Mouse (Mus musculus): ENCODE data around the gene Klf14.

Klf14 gene

DNA sequence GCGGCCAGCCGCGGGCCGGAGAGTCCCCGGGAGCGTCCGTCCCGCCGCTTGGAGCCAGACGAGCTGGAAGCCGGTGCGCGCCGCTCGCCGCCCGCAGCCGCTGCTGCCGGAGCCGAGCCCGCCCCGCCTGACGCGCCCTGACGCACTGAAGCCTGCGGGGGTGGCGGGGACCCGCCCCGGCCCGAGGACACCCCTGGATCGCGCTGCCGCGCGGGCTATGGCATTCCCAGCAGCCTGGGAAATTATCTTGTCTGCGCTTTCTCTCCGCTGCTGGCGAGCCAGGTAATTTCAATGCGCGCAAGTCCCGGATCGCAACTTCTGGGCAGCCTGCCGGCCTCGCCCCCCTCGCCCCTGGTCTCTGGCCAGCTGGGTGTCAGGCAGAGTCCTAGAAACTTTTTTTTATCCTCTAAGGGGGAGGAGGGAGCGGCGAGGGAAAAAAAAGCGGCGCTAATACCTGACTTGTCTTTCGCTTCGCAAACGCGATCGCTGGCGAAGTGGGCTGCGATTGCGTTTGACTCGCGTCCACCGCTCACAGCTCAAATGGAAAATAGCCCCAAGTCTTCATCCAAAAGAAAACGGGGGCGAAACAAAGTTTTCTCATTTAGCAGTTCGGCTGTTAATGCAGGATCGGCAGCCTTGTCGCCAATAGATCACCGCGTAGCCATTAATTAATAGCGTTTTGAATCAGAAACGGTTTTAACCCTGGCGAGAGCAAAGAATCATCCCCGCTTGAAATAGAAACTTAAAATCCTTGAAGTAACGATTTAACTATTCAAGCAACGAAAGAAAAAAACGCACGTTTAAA, at the start of gene Klf14:
TSS of gene Klf14 (minus strand) at position 343 of the 805 bp plus-strand sequence.
- peak; percentile 74 for DNase-seq

DNA sequence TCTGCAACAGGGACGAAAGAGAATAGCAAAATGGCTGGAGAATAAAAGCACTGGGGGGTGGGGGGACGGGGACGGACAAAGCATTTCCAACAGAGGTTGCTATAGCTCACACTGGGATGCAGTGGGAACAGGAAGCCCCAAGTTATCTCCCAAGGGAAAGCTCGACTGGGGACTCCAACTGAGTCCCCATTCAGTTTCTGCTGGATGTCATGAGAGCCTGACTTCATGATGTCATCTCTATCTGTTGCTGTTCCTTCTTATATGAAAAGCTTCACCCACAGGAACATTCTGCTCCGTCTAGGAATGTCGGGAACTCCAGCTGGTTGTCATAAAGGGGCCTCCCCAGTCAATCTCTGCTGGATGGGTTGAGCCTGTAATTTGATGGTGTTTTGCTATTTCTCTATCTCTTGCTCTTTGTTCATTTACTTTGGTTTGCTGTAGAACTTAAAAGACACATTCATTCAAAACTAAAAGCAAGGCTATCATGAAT, 47.3 kb upstream of the Klf14 start:
- DNase-seq: no peak

DNA sequence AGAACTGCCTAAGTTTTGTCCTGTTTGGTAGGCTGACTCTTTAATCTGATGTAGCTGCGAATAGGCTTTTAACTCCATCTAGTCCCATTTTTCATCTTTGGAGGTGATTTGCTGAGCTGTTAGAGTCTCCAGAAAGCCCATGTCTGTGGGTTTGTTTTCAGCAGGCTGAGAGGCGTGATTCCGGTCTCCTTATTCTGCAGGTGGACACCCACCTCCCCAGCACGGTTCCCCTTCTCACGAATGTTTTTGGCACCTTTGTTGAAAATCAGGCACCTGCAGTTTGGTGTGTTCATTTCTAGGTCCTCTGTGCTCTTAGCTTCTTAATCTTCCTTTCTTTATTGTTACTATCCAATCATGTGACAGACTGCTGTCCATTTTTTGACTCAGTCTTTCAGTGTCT, 27.5 kb upstream of the Klf14 start:
- no peak for DNase-seq

DNA sequence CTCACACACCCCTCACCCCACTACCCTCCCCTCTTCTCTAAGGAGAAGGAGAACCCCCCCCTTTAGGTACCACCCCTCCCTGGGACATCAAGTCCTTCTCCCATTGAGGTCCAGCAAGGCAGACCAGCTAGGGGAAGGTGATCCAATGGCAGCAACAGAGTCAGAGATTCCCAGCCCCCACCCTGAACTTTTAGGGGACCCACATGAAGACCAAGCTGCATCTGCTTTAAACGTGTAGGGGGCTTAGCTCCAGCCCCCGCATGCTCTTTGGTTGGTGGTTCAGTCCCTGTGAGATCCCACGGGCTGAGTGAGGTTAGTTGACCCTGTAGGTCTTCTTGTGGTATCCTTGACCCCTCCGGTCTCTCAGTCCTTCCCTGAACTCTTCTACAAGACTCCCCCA, 24.1 kb upstream of the Klf14 start:
- no peak for DNase-seq

DNA sequence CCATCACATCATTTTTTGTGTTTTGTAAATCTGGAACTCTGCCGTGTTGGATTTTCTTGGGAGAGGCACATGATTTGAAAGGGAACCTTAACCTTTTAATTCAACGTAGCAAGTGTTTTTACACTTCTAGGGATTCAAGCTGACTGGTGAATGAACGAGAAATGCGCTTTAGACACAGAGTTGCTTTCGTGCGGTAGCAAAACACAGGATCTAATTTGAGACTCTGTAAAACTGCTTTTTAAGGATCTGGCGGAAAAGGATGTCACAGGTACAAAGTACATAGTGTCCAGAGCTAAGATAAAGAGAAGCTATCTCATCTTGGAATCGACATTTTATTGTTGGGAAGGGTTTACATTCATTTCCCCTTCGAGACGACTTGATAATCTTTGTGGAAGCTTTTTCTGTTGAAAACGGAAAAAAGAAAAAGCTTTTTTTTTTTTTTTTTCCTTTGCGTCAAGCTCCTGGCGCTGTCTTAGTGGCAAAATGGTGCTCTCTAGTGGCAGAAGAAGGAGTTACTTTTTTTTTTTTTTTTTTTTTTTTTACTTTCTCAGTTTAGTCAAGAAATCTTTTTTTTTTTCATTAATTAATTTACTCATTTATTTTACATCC, 23.6 kb upstream of the Klf14 start:
- DNase-seq: peak; percentile 46

DNA sequence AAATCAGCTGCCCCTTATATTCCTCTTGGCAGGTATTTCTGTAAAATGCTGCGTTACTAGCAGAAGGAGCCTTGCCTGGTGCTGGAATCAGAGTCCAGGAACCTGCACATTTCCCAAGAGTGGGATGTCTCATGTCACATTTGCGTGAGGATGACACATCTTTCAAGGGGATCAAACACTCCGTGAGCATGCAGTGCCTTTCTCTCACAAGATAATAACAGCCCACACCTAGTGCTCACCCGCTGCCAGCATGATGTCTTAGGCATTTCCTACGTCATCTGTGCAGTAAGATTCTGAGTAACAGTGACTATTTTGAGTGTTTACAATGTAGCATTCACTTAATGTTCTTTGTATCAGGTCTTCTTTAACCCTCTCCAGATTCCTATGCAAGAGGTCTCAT, 22.5 kb upstream of the Klf14 start:
- no peak for DNase-seq

DNA sequence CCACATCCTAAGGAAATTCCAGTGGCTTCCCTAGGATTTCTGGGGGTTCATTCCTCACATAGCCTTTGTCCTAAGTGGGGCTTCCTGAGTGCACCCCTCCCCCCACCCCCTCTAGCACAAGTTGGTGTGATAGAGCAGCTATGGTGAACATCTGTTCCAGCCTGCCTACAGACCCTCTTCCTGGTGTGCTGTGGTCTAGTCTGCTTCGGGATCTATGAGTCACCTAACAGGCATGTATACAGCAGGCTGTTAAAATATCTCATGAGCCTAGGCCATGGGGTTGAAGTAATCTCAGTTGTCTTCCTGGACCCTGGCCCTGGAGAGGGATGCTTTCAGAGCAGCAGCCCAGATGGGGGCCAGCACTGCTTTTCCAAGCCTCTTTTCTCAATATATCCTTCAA, 19.7 kb upstream of the Klf14 start:
- DNase-seq: no peak

DNA sequence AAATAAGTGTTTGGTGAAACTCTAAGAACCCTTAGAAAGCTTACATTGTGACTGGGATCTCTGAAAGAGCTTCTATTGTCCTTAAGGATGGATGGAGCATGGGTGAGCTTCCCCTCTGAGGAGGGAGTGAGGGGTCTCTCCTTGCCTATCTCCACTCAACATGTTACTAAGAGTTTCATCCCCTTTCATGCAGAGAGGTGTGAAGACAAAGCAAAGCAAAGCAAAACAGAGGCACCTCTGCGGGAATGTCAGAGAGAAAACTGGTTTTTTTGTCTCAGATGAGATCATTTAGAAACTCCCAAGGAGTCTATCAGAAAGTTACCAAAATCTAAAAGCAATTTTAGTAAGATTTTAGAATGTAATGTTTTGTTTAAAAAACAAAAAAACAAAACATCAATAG, 13.2 kb upstream of the Klf14 start:
- DNase-seq: no peak

DNA sequence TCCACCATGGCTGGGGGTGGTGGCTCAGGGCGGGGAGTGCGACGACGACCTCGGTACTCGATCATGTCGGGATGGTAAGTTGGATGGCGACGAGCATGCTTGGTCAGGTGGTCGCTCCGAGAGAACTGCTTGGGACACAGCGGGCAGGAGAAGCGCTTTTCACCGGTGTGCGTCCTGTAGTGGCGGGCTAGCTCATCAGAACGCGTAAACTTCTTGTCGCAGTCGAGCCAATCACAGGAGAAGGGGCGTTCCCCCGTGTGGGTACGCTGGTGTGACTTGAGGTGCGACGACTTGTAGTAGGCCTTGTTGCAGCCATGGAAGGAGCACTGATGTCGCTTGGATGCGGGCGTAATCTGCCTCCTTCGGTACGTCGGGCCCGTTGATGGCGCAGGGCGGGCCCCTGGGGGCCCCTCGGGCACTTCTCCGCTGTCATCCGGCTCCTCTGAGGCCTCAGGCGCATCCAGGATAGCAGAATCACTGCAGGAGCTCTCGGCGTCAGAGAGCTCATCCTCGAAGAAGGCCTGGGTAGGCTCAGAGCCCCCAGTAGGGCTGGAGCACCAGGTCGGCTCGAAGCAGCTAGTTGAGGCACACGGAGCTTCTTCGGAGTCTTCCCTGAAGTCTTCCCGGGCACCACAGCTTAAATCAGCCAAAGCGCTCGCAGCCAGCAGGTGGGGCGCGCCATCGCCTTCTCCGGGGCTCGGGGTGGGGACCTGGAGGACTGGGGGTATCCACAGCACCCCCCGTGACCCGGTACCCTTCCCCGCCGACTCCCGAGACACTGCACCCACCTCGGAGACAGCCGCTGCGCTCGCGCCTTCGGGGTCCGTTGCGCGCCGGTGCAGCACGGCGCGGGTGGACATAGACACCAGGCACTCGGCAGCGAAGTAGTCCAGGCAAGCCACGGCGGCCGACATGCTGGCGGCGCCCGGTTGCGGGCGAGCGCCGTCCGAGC, 818 bp downstream of the Klf14 start:
- peak; percentile 41 for DNase-seq

DNA sequence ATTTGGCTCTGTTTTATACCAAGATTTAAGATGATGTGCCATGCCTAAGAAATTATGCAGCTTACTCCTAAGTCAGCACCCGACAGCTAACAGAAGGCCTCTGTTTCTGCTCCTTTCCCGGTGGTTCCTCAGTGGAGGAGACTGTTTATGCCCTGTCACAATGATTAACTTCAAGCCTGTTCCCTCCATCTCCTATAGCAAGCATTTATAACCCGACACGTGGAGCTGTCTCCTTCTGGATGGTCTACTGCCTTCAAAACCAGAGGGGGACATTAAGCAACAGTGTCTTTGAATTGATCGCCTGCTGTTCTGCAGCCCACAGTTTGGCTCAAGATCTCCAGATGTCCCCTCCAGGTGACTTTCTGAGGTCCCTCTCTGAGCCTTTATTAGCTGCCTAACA, 19.6 kb downstream of the Klf14 start:
- DNase-seq: peak; percentile 14

DNA sequence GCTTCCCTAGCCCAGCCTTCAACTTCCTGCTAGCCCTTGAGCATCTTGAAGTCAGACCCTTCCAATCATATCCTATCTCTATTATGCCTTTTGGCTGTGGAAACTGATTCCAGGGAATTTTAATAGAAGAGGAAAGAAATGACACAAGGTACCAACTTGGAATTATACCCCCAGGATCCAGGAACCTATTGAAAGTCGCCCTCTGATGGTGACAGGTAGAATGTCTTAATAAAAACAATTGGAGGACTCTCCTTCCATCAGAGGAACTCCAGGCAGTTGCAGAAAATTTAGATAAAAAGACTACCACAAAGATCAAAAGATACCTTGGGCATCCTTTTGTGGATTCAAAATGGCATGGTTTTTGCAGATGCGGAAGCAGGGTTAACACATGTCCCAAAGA, 36.1 kb downstream of the Klf14 start:
- DNase-seq: peak; percentile 16

DNA sequence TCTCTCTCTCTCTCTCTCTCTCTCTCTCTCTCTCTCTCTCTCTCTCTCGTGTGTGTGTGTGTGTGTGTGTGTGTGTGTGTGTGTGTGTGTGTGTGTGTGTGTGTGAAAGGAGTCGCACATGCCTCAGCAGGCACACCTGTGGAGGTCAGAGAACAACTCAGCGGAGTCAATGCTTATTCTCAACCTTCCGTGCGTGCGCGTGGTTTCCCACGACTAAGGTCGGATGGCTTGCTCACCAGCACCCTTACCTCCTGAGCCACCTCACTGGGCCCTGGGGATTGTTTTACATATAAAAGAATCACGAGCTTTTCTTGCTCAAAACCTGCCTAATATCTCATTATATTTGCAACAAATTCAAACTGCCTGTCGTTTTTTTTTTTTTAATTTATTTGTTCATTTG, 37.1 kb downstream of the Klf14 start:
- DNase-seq: no peak

DNA sequence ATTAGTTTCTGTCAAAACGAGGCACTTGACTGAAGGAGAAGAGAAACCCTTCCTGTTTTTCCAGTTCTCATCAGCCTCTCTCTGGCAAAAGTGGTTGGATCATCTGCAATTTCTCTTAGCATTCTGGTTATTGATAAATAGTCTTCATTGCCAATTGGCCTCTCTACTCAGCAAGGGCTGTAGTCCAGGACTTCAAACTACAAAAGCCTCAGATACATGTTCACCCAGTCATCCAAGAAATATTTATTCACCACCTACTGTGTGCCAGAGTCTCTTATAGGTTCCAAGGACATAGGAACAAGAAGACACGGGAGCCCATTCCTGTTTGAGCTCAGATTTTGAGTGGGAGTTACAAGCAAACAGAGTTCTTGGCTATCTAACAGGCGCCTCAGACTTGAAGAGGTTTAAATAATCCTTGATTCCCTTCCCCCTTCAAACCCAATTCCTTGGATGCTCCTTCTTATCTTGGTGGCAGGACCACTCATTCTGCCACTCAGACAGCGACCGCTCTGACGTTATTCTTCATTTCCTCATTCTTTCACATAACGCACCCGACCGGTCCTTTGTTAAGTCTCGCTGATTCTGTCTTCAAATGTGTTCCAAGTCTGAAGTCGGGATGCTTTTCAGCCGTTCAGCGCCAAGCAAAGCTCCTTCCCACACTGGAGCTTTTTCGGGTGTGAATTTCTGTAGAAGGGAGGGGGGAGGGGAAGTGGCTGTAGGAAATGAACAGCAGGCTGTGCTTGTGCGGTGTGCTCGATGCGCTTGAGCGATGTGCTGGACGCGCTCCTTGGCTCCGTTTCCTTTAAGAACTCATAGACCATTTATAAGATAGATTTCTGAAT, 37.8 kb downstream of the Klf14 start:
- peak; percentile 44 for DNase-seq

DNA sequence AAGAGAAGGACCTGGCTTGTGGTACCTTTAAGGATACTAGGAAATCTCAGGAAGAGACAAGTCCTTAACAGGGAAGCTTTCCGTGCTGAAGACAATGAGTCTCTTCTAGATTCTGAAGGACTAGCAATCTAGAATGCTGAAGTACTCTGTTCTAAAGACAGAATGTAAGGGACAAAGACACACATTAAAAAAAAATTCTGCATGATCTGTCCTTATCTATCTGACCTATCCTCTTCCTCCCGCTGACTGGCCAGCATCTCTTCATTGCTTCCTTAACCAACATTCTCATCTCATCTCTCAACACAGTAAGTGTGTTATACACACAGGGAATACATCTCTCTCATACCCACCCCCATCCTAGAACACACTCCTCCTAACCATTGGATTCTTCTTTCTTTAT, 43.4 kb downstream of the Klf14 start, which contains the start of gene Tsga13:
TSS of gene Tsga13 (minus strand) at position 101 of the 400 bp plus-strand sequence.
- DNase-seq: no peak

DNA sequence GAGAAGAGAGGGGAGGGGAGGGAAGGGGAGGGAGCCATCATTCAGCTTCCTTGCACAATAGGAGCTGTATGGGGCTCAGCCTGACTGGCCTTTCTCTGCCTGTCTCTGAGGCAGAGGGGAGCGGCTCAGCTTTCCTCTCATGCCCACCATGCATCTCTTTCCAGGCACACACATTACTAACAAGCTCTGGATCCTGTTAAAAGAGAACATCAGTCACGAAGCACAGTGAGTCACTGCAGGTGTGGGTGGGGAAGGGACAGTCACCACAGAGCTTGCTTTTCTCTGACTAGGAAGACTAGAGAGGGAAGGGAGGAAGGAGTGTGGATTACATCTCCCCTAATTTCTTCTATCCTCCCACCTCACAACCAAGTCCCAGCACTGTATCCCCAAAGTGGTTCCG, 50.9 kb downstream of the Klf14 start:
- DNase-seq: no peak
